9 mouse cellular contexts compared by ENCODE assay signal in genomic region chr15:82128398-82128797, GRCm38 (mm10). TPM values are rescaled to one million over a fixed set of nuclear protein-coding genes. Genes with fewer than 3 reads are reported as not detected.
DNase-seq lines count a peak whose midpoint lies in the region; ATAC-seq and TF ChIP-seq lines count a peak whose summit lies in the region.
"Had no signal": no experiment of that assay in that cellular context is flagged by ENCODE, and none has a peak within 500 bp of the region (broad histone marks: within the 10 kb centered on the region; RNA-seq: fewer than 3 reads in every experiment).

No protein-coding gene starts in this region.

- H3K9me3 ChIP-seq in limb, embryonic 11.5 days (ENCODE audit: control insufficient read depth, low read length), result no peaks in the 10 kb centered on the region

- peak overlapping the region; percentile 78 for H3K9ac ChIP-seq in limb, embryonic 11.5 days (ENCODE audit: low read length)

- H3K27ac ChIP-seq in gastrocnemius, adult 2 months, result peak overlapping the region; percentile 94
- H3K27ac ChIP-seq in limb, embryonic 11.5 days (replicated peaks; ENCODE audit: low read depth, low read length), result no peak overlapping the region
- peak overlapping the region; percentile 62; the same call in 1 of the 2 replicates for H3K27ac ChIP-seq in small intestine, adult 2 months (ENCODE audit: insufficient read depth, low read depth, low read length)

- 2% methylated on average over 5 of the region's 5 CpGs for WGBS in limb, embryonic 11.5 days
- 5% methylated on average over 5 of the region's 5 CpGs for WGBS in small intestine, adult 2 months

- H3K4me3 ChIP-seq in gastrocnemius, adult 2 months, result peak overlapping the region; percentile 83
- H3K4me3 ChIP-seq in limb, embryonic 11.5 days (ENCODE audit: low read depth, low read length), result peak overlapping the region; percentile 79
- peak overlapping the region; percentile 90 for H3K4me3 ChIP-seq in small intestine, adult 2 months (ENCODE audit: low read depth, low read length)

- intact Hi-C loops in gastrocnemius, adult 2 months (cut with DNase I), result no loop called here
- intact Hi-C loops in gastrocnemius, postnatal 36 days (cut with DNase I), result loop anchor here (5.0 kb wide), 1 partner anchor 39 kb away; no protein-coding TSS in a partner anchor

- TF ChIP-seq CTCF in gastrocnemius, adult 2 months (IDR thresholded peaks at IDR 0.05), result no peak
- TF ChIP-seq CTCF in small intestine, adult 2 months (IDR thresholded peaks at IDR 0.05; ENCODE audit: extremely low read depth, insufficient read length, insufficient replicate concordance, low read depth, low read length), result no peak

- H3K4me1 ChIP-seq in limb, embryonic 11.5 days (ENCODE audit: control insufficient read depth, insufficient read depth, low read length), result 0 out of 2 replicates have a peak, but pooled peaks cover 2% of the 10 kb centered on the region
- H3K4me1 ChIP-seq in small intestine, adult 2 months (ENCODE audit: control insufficient read depth, insufficient read depth, insufficient read length, low read length), result no peaks in the 10 kb centered on the region

- TF ChIP-seq POLR2A in small intestine, adult 2 months (IDR thresholded peaks at IDR 0.05; ENCODE audit: low read depth, low read length), result no peak

- peak; percentile 69 for DNase-seq in gastrocnemius, adult 2 months
- DNase-seq in gastrocnemius, postnatal 36 days, result no peak
- DNase-seq in thymus, postnatal 4 days, result peak; percentile 49
- no peak for DNase-seq in thymus, postnatal 0 days (ENCODE audit: low spot score)
- no peak for DNase-seq in limb, embryonic 11.5 days (ENCODE audit: low spot score)
- no peak for DNase-seq in left cerebral cortex, adult 11 months (ENCODE audit: low spot score)
- DNase-seq in left cerebral cortex, adult 9 months (ENCODE audit: low spot score in 2 of 2), result no peak

- no peaks in the 10 kb centered on the region; the same call in 1 of the 2 replicates for H3K36me3 ChIP-seq in limb, embryonic 11.5 days (ENCODE audit: control insufficient read depth, insufficient read depth, low read length)
- peaks cover 12% of the 10 kb centered on the region; the same call in 1 of the 2 replicates for H3K36me3 ChIP-seq in small intestine, adult 2 months (ENCODE audit: control insufficient read depth, insufficient read depth, low read length)

- peak overlapping the region; percentile 62 for H3K4me2 ChIP-seq in limb, embryonic 11.5 days (ENCODE audit: low read depth, severe bottlenecking)

- no peak for ATAC-seq in limb, embryonic 11.5 days (ENCODE audit: insufficient number of reproducible peaks, low FRiP score, low TSS enrichment, low read depth)

- H3K27me3 ChIP-seq in limb, embryonic 11.5 days (ENCODE audit: control insufficient read depth, insufficient read depth, low read length), result no peaks in the 10 kb centered on the region
- no peaks in the 10 kb centered on the region for H3K27me3 ChIP-seq in small intestine, adult 2 months (ENCODE audit: control insufficient read depth, insufficient read depth, low read length)

RNA-seq across cellular contexts. Expression of gene Ccdc134, which starts 0.7 kb away (rescaled TPM):
- 10 to 100 TPM; 11.8 to 12.4 TPM for total RNA-seq in gastrocnemius, adult 2 months (2021)
- total RNA-seq in gastrocnemius, postnatal 36 days (2021), result 10 to 100 TPM; 10.2 to 17.0 TPM
- polyA plus RNA-seq in thymus, postnatal 0 days (2015; fragmentation: Nextera tagmentation; extraction: Ambion mirVana), result 34.1 and 34.4 TPM in 2 replicates
- 22.3 and 24.4 TPM in 2 replicates for polyA plus RNA-seq in limb, embryonic 11.5 days (2014; fragmentation: Nextera tagmentation; extraction: Ambion mirVana)
- polyA plus RNA-seq in small intestine, adult 2 months (2012; rRNA removed), result 5.6 and 6.9 TPM in 2 replicates

RNA-seq across cellular contexts. Expression of gene Srebf2, which starts 18.6 kb away (rescaled TPM):
- 10 to 100 TPM; 11.4 to 17.4 TPM for total RNA-seq in gastrocnemius, adult 2 months (2021)
- total RNA-seq in gastrocnemius, postnatal 36 days (2021), result 1 to 10 TPM; 9.2 to 9.8 TPM
- 152 and 161 TPM in 2 replicates for polyA plus RNA-seq in thymus, postnatal 0 days (2015; fragmentation: Nextera tagmentation; extraction: Ambion mirVana)
- 129 and 138 TPM in 2 replicates for polyA plus RNA-seq in limb, embryonic 11.5 days (2014; fragmentation: Nextera tagmentation; extraction: Ambion mirVana)
- 144 and 240 TPM in 2 replicates for polyA plus RNA-seq in small intestine, adult 2 months (2012; rRNA removed)

RNA-seq across cellular contexts. Expression of gene Mei1, which starts 58.6 kb away (rescaled TPM):
- total RNA-seq in gastrocnemius, adult 2 months (2021), result not detected
- under 1 TPM; 0.08 to 0.15 TPM for total RNA-seq in gastrocnemius, postnatal 36 days (2021)
- polyA plus RNA-seq in thymus, postnatal 0 days (2015; fragmentation: Nextera tagmentation; extraction: Ambion mirVana), result 0.04 TPM in 1 of 2 replicates, not detected in the other
- polyA plus RNA-seq in limb, embryonic 11.5 days (2014; fragmentation: Nextera tagmentation; extraction: Ambion mirVana), result 0.05 and 0.14 TPM in 2 replicates
- 0.04 and 0.05 TPM in 2 replicates for polyA plus RNA-seq in small intestine, adult 2 months (2012; rRNA removed)
- total RNA-seq: neutrophil, adult 5-6 weeks had no signal

Comparison
In these comparisons a context has a peak if more than half of its experiments do, and no peak if none do; other contexts are left out.
1. DNase-seq: peak in gastrocnemius, adult 2 months (single experiment) and thymus, postnatal 4 days (single experiment); none in gastrocnemius, postnatal 36 days (0 of 2), thymus, postnatal 0 days (single experiment), limb, embryonic 11.5 days (single experiment), left cerebral cortex, adult 11 months (single experiment) and left cerebral cortex, adult 9 months (0 of 2).
2. Peak in every context shown above with its lines, with median percentiles within 50 percentile points of each other: H3K4me3 ChIP-seq.